Mouse (Mus musculus): ENCODE measurements around the gene Ccdc13.

Ccdc13 gene

DNA sequence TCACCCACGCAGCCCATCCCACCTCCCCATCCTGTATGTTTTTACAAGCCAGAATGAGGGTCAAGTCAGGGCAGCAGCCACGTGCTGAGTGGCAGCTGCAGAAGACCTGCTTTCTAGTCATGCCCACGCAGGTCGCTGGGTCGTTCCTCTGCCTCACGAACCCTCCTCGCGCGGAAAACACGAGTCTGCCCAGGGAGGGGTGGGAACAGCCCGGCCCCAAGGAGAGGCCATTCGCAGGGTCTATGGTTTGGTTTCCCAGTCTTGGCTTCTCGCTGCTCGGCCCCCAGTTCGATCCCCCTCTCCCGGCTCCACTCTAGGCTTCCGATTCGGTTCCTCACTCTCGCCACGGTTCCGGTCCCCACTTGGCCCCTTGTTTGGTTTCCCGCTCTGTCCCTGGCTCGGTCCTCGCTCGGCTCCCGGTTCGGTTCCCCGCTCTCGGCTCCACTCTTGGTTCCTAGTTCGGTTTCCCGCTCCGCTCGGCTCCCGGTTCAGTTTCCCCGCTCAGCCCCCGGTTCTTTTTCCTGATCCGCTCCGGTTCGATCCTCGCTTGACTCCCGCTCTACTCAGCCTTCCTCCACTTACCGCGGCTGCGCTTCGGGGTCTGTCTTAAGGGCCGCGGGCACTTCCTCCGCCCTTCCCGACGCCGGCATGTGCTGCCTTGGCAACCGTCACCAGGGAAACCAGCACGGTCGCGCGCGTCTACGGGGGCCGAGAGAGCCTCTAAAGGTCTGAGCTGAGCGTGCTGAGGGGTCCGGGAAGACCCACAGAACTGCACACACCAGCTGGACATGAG, at the start of gene Ccdc13:
Gene Ccdc13 (minus strand): TSS at position 633 of the 793 bp plus-strand sequence.
- peak; percentile 55 for DNase-seq (ENCODE audit: low read depth, low spot score)

DNA sequence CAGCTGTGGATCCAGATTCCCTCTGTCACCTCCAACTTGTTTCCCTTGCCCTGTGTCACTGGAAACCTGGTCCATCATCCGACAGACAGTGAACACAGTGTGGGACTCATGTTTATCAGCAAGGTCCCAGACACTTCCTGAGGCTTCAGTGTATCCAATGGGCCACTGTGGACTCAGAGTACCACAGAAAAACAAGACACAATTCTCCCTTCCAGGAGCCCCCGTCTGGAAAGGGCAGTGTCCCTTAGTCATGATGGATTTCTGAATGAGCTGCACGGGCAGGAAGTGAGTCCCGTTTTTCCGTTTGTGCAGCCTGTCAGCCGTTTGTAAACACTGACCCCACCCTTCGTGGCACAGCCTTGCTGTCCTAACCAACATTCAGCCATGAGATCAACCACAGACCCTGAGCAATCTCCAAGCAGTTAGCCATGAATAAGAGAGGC, 42.8 kb upstream of the Ccdc13 start:
- no peak for DNase-seq (ENCODE audit: low read depth, low spot score)

DNA sequence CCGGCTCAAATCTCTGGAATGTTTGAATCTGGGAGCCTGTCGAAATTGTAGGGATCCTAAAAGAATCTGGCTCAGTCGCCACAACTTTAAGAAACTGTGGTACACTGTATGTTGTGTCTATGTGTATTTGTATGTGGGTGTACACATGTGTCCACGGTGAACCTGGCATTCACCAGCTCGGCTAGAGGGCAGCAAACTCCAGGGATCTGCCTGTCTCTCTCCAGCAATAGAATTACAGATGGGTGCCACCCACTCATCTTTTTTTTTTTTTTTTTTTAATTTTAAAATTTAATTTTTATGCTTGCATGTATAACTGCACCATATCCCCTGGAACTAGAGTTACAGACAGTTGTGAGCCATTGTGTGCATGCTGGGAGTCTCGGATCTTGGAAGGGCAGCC, 42.0 kb upstream of the Ccdc13 start:
- DNase-seq (ENCODE audit: low read depth, low spot score) = no peak

DNA sequence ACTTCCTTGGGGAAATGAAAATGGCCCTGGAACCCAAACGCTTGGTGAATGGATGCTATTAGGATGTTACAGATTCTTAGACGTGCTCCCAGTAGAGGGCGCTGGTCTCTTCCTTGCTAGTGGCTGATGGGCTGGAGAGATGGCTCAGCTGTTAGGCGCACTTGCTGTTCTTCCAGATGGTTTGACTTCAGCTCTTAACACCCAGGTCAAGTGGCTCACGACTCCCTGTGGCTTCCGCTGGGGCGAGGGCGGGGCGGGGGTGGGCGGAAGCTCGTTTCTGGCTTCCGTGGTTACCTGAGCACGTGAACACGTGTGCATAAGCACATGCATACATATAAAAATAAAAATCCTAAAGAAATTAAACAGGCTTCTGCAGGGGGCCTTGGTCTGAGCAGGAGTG, 41.6 kb upstream of the Ccdc13 start:
- DNase-seq (ENCODE audit: low read depth, low spot score) = peak; percentile 49

DNA sequence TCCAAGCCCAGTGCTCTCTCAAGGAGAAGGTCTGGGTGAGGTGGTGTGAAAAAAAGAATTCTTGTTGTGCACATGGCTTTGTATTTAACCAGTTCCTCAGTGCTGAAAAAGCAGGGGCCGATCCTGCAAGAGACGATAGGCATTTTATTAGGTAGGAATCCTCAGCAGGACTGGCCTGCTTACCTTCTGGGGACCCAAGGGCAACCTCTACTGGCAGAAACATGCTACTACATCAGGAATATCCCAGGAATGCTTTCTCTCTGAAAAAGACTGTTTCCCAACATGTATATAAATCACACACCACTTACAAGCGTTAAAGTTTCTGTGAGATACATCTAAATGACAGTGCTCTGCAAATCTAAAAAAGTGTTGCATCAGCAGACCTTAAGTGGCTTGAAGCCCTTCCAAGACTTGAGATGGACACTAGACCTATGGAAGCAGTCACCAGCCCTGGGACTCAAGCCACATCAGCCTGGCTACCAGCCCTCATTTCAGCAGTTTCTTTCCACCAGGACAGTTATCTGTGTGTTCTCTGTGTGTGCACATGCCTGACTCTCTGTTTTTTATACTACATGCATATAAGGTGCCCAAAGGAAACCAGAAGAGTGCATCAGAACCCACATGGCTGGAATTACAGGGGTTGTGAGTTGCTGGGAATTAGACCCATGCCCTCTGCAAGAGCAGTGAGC, 37.9 kb upstream of the Ccdc13 start:
- DNase-seq (ENCODE audit: low read depth, low spot score) = peak; percentile 36

DNA sequence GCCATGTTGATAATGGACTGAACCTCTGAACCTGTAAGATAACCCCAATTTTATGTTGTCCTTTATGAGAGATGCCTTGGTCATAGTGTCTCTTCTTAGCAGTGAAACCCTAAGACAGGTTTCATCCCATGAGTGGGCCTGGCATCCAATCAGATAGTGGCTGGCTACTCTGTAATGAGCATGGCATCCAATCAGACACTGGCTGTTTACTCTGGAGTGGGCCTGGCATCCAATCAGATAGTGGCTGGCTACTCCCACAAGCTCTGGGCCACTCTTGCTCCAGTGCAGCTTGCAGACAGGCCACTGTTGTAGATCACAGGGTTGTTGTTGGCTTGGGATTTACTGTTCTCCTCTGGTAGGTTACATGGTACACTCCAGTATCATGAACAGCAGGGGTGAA, 34.3 kb upstream of the Ccdc13 start:
- DNase-seq (ENCODE audit: low read depth, low spot score) = no peak

DNA sequence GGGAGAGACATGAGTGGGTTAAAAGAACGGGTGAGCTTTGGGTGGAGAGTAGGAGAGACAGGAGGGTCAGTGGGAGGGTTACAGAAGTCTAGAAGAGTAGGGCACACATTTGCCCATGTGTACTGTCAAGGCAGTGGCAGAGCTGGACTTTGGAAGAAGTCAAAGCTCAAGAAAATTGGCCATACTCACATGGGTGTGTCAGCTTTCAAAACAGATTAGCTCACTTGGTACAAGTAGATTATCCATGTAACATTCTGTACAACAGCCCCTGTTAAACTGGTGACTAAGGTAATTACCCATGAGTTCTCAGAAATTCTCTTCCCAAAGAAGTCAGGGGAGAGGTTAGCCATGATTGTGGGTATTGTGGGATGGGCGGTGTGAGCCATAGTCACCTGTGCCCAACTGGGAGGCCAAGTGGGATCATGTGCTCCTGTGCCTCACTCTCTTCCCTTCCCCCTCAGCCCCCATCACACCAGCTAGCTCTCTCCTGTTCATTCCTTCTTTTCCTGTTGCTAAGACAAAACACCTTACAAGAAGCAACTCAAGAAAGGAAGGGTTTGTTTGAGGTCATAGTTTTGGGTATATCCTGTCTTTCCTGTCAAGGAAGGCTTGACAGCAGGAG, 32.9 kb upstream of the Ccdc13 start:
- no peak for DNase-seq (ENCODE audit: low read depth, low spot score)

DNA sequence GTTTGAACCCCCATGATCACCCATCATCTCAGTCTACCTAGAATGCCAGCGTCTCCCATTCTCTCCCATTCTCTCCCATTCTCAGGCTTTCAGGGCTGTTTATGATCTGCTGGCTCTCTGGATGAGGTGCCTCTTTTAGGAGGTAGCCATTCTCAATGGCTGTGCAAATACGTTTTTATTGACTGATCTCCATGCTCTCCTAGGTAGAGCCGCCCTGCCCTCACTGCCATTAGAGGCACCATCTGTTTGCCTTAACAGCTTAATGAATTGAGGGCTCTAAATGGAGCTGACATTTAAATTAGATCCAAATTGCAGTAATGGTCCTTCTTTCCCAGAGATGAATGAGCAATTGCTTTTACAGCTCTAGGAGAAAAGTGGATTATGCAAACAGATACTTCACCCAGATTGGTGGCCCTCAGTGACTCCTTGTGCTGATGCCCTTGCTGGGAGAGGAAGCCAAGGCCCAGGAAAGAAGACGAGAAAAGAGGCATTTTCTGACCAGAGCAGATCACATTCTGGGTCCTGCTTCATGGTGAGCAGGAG, 30.8 kb upstream of the Ccdc13 start:
- DNase-seq (ENCODE audit: low read depth, low spot score) = no peak

DNA sequence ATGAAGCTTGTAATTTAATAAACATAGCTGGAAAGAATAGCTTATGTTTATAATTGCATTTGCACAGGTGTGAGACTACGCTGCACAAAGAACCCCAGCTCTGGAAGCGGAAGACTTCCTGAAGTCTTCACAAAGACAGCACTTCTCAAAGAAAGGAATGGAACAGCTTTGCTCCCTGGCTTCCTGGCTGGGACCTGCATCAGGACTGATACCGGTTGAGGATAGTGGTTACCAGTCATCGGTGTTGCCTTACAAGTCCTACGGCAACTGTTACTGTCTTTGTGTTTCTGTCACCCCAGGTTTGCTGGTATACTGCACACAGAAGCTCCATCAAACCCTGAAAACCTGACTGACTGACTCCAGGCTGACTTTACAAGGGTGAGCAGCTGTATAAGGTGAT, 30.2 kb upstream of the Ccdc13 start:
- no peak for DNase-seq (ENCODE audit: low read depth, low spot score)

DNA sequence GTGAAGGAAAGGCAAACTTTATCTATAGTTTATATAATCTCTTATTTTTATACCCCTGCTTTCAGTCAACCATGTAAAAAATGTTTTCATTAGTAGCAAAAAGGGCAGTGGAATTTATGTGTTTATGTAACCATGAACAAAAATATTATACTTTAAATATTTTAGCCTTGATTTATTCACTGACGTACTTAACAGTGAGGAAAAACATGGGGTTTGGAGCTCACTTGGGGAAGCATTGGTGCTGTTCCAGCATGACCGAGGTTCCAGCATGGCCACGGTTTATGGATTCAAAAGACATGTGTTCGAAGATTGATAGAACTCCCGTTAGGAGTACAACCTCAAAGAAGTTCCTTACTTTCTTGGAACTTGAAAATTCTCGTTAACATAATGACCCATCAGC, 29.0 kb upstream of the Ccdc13 start:
- no peak for DNase-seq (ENCODE audit: low read depth, low spot score)

DNA sequence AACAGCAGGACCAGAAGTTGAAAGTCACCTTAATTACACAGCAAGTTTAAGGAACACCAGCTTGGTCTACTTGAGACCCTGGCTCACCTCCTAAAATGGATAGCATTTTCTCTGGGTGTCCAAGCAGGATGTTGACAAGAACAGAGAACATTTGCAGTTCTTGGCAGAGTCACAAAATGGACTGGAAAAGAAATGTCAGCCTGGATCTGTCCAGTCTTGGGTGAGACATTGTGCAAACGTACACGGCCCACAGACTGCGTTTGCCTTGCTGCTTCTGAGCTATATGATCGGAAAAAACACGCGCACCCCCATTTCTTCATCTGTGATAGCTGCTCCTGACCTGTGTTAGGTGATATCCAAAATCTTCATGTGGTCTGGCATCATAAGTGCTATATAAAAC, 28.4 kb upstream of the Ccdc13 start:
- no peak for DNase-seq (ENCODE audit: low read depth, low spot score)

DNA sequence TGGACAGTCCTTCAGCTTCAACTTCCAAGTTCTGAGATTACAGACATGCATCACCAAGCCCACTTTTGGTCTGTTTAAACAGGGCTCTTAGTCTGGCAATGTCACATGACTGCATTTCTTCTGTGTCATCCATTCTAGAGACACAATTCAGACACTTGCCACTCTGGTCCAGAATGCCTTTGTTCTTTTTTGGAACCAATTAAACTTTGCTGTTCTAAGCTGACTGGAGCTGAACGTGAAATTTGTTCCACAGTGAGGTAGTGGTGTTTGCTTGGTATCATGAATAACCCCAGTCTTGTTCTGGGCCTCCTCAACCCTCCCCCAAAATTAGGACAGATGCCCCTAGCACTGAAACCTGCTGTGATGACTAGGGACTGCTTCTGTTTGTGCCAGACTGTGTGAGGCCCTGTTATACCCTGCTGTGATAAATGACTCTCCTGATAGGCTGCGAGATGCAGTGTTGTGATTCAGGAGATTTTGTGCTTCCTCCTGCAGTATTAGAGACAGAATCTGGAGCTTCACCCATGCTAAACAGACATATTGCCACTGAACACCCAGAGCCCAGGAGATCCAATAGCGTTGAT, 26.3 kb upstream of the Ccdc13 start:
- DNase-seq (ENCODE audit: low read depth, low spot score) = no peak

DNA sequence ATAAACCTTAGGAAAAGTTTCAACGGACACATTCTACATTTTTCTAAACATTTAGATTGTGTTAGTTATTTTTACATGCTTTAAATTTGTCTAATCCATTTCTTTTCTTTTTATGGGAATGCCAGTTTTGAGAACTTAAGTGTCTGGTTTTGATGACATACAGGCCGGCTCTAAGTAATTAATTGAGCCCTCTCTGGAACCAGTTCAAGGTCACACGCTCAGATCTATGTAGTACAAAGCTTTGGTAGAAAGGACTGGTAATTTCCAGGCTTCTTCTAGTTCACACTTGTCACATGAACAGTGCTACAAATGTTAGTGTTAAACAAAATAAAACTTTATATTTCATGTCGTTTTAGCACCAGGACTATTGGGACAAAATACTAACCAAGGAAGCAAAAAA, 25.6 kb upstream of the Ccdc13 start:
- no peak for DNase-seq (ENCODE audit: low read depth, low spot score)

DNA sequence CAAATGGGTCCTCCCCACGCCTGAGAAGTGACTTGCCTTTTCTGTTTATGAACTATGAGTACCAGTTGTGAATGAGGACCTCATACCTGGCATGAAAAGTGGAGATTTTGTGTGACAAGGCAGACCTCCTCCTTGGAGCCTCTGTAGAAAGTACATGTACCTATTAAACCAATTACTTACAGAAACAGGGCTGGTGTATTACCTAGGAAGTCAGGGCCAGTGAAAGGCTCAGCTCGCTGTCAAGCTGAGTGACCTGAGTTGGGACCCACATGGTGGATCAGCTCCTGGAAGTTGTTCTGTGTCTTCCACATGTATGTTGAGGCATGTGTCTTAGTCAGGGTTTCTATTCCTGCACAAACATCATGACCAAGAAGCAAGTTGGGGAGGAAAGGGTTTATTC, 21.7 kb upstream of the Ccdc13 start:
- no peak for DNase-seq (ENCODE audit: low read depth, low spot score)

DNA sequence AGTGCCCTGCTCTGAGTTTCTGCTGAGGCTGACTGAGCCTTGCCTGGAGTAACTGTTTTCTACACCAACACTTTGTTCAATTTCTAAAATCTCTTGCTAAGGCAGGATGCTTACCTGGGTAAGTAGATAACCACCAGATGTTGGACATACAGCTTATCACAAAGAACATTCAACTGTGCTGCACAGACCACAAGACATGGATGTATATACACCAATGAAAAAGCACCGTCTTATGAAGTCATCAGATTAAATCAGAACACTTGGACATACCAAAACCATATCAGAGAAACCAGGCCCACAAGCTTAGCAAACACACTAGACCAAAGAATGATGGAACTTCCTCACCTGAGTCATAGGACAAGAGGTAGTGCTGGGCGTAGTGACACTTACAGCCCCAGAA, 20.1 kb upstream of the Ccdc13 start:
- DNase-seq (ENCODE audit: low read depth, low spot score) = no peak

DNA sequence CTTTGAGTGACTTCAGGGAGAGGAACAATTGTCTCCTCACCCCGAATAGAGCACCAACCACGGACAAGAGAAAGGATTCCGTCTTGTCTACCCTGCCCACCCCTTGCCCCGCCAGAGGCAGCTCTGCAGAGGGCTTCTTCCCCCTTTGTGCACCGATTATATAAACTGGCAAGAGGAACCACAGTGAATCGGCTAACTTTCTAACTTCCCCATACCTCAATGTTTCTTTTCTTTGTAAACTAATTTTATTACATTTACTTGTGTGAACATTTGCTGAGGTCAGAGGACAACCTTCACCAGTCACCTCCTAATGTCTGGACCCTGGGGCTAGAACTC, 18.9 kb upstream of the Ccdc13 start, which contains the start of gene Higd1a:
Gene Higd1a (minus strand): TSS at position 210 of the 336 bp plus-strand sequence.
- DNase-seq (ENCODE audit: low read depth, low spot score) = no peak

DNA sequence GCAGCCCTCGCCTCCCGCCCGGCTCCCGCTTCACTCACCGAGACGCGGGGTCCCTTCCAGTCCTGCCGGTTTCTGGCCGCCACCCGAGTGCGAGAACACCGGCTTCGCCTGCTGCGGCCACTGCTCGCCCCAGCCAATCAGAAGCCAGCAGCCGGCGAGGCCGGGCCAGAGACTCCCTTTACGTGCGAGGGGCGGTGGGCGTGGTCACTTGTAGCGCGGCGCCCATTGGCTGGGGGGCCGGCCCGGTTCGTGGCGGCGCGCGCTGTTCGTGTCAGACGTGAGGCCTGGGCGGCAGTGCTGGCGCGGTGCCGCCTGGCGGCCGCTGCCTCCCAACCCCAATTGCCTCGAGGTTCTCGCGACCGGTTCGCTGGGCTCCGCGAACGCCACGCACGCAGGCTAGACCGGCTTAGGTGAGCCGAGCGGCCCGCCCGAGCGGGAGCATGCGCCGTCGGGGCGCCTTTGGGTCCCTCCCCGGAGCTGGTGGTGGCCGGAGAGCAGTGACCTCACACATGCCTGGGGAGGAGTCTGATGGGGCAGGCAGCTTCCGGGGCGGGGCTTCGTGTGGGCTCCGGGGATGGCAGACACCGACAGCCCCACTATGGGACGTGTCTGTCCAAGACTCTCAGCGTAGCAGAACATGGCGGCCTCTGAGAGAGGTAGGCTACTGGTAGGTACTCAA, 18.4 kb upstream of the Ccdc13 start:
- peak; percentile 94 for DNase-seq (ENCODE audit: low read depth, low spot score)

DNA sequence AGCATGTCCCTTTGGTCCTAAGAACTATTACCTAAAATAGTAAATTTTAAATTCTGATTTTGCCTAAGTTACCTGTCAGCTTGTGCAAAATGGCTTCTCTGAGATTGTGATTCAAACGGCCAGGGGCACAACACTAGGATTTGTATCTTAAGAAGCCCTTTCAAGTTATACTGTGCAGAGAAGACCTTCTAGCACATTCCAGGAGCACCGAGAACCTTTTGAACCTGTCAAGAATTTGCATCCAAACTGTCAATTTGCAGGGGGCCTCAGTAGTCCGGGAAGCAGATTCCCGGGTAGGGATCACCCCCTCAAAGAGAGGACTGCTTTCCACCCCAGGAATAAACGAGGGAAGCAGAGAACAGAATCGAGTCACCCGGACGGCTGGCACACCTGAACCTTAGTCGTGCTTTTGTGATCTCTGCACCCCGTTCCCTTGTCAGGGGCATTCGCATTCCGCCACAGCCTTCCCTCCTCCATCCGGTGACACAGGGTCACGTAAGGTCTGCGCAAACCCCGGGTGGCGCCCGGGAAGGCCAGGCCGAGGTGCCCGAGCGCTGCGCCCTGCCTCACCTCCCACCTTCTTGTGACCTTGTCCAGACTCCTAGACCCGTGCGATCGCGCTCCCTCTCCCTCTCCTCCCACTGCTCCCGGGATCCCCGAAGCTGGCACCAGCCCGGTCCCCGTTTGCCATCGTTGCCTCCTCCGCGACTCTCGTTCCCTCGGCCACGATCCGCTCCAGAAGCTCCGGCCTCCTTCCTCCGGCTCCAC, 17.6 kb upstream of the Ccdc13 start:
- DNase-seq (ENCODE audit: low read depth, low spot score) = no peak

DNA sequence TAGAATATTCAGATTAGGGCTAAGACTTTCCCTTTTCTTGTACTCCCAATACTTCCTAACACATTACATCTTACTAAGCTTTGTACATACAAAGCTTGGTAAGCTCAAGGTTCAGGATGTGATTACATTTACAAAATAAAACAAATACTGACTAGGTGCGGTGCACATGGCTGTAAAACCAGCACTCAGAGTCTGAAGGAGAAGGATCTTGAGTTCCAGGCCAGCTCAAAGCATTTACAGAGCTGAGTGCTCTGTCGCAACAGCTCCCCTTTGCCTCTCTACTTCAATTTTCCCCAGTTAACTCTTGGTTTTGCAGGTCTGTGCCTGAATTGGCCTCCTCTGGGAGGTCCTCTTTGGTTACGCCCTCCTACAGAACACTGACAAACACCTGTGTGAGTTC, 15.0 kb upstream of the Ccdc13 start:
- no peak for DNase-seq (ENCODE audit: low read depth, low spot score)

DNA sequence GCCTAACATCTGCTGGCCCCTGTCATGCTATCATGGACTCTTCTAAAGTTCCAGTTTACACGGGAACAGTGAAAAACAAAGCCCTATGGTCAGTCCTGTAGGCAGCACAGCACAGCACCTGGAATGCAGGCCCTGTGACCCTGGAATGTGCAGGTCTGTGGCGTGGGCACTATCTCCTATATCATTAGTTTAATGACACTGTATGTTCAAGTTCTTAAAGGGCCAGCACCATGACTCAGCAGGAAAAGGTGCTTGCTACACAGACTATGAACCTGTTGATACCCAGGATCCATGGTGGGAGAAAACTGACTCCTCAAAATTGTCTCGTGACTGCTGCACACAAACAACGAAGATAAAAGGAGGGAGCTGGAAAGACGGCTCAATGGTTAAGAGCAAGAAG, 8.6 kb upstream of the Ccdc13 start:
- no peak for DNase-seq (ENCODE audit: low read depth, low spot score)

DNA sequence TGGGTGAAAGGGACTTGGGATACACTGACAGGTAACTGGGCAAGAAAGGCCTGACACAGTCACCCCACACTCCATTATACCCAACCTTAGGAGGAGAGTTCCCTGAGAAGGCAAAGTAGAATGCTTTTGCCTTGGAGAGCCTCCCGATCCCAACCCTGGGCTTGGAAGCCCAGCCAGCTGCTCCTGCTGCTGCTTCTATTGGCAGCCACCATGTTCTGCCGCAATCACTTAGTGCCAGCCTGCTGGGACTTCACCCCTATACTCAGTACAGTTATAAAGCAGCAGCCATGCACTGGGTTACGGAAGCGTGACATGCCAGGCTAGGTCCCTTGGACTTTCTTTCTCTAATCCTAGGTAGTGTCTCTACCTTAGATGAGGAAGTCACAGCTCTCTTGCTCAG, 7.9 kb upstream of the Ccdc13 start:
- no peak for DNase-seq (ENCODE audit: low read depth, low spot score)
